Mouse (Mus musculus) induced T-regulatory cell, adult 2 months (primary cell): ENCODE measurements around the gene Tmem183a.

Experiments used
- DNase-seq: peaks from one replicate; pipeline ENCODE4 v3.0.0-alpha.2; 2012; ENCODE audit warnings: low read depth

Gene Tmem183a

GRCm38 (mm10) chr1:134361857-134362212, at the start of gene Tmem183a:
TSS of gene Tmem183a (minus strand) at chr1:134361979.
- peak; percentile 96 for DNase-seq

- DNase-seq = no peak
Observed at GRCm38 (mm10) chr1:134408080-134408479, 46.3 kb upstream of the Tmem183a start.

- no peak for DNase-seq
Observed at GRCm38 (mm10) chr1:134406414-134406771, 44.6 kb upstream of the Tmem183a start.

- DNase-seq = peak; percentile 88
Observed at GRCm38 (mm10) chr1:134405509-134406413, 44.0 kb upstream of the Tmem183a start, which contains the start of gene Cyb5r1. TSS of gene Cyb5r1 (plus strand) at chr1:134405559.

- peak; percentile 22 for DNase-seq
Observed at GRCm38 (mm10) chr1:134399735-134400134, 38.0 kb upstream of the Tmem183a start.

GRCm38 (mm10) chr1:134398210-134398609, 36.4 kb upstream of the Tmem183a start:
- DNase-seq = no peak

- no peak for DNase-seq
Observed at GRCm38 (mm10) chr1:134393827-134394226, 32.0 kb upstream of the Tmem183a start.

- DNase-seq = no peak
Observed at GRCm38 (mm10) chr1:134385666-134386065, 23.9 kb upstream of the Tmem183a start, which contains the start of gene 4933406M09Rik. TSS of gene 4933406M09Rik (plus strand) at chr1:134385940.

- no peak for DNase-seq
Observed at GRCm38 (mm10) chr1:134385176-134385575, 23.4 kb upstream of the Tmem183a start.

- DNase-seq = no peak
Observed at GRCm38 (mm10) chr1:134384581-134384980, 22.8 kb upstream of the Tmem183a start.

- DNase-seq = peak; percentile 22
Observed at GRCm38 (mm10) chr1:134381795-134382625, 20.2 kb upstream of the Tmem183a start.

- DNase-seq = no peak
Observed at GRCm38 (mm10) chr1:134381051-134381450, 19.3 kb upstream of the Tmem183a start.

GRCm38 (mm10) chr1:134374124-134374523, 12.3 kb upstream of the Tmem183a start:
- no peak for DNase-seq

GRCm38 (mm10) chr1:134368777-134369337, 7.1 kb upstream of the Tmem183a start:
- peak; percentile 71 for DNase-seq

- no peak for DNase-seq
Observed at GRCm38 (mm10) chr1:134365491-134365890, 3.7 kb upstream of the Tmem183a start.

- no peak for DNase-seq
Observed at GRCm38 (mm10) chr1:134363194-134363593, 1.4 kb upstream of the Tmem183a start.

- DNase-seq = peak; percentile 51
Observed at GRCm38 (mm10) chr1:134361195-134361856, 453 bp downstream of the Tmem183a start.

GRCm38 (mm10) chr1:134360656-134361055, 1.1 kb downstream of the Tmem183a start:
- DNase-seq = no peak

GRCm38 (mm10) chr1:134357461-134357860, 4.3 kb downstream of the Tmem183a start:
- no peak for DNase-seq

GRCm38 (mm10) chr1:134353326-134353725, 8.5 kb downstream of the Tmem183a start:
- DNase-seq = no peak

- DNase-seq = no peak
Observed at GRCm38 (mm10) chr1:134347791-134348190, 14.0 kb downstream of the Tmem183a start.

GRCm38 (mm10) chr1:134345075-134345474, 16.7 kb downstream of the Tmem183a start:
- no peak for DNase-seq
